Mouse (Mus musculus) gastrocnemius, postnatal 25 days (tissue): ENCODE data around the gene Ccdc50. TPM values are rescaled to one million over a fixed set of nuclear protein-coding genes. Genes with fewer than 3 reads are reported as not detected.
A peak's percentile ranks its signal among the peaks of the same experiment; 100 is the strongest.

ENCODE experiments used
- DNase-seq: peaks from one replicate; pipeline ENCODE4 v3.0.0; 2022
- total RNA-seq, 2 experiments: library from RNA; stranded (reverse); gene quantifications; 1 replicate in 1 of 2; 2 replicates in 1 of 2; pipeline ENCODE4 v1.2.3; 2021

The Ccdc50 gene
- total RNA-seq, 2 experiments from 2014 or later = 51.8 to 71.9 TPM

DNA sequence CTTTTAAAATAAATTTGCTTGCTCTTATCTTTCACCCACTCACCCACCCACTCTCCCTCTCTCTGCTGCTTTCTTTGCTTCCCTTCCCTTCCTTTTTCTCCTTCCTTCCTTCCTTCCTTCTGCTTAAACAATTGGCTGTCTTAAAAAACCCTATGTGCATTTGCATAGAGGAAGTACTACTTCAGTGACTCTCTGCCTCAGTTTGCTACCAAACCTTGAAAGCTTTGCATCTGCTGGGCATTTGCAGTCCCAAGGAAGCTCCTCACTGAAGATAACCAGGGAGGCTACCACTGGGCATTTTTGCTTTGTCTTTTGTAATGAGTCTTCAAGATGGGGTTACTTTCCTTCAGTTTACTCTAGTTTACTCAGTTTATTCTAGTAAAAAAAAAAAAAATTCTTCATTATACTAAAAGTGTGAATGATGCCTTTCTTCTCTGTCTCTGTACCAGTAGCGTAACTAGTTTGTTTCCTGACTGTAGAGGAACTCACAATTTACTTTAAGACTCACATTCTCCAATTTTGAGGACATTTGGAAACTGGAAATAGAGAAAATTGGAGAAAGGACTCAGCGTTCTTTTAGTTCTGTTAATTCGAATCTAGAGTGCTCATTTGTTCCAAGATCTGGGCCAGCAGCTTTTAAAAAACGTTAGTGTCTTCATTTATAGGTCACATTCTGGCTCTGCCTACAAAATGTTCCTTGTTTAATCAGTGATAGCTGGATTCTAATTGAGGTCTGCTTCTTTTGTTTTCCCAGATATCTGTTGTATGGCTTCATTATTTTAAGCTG is 6.8 kb downstream of the Ccdc50 start:
- no peak for DNase-seq

- no peak for DNase-seq
Observed at GRCm38 (mm10) chr16:27396951-27397350, 8.3 kb downstream of the Ccdc50 start.

DNA sequence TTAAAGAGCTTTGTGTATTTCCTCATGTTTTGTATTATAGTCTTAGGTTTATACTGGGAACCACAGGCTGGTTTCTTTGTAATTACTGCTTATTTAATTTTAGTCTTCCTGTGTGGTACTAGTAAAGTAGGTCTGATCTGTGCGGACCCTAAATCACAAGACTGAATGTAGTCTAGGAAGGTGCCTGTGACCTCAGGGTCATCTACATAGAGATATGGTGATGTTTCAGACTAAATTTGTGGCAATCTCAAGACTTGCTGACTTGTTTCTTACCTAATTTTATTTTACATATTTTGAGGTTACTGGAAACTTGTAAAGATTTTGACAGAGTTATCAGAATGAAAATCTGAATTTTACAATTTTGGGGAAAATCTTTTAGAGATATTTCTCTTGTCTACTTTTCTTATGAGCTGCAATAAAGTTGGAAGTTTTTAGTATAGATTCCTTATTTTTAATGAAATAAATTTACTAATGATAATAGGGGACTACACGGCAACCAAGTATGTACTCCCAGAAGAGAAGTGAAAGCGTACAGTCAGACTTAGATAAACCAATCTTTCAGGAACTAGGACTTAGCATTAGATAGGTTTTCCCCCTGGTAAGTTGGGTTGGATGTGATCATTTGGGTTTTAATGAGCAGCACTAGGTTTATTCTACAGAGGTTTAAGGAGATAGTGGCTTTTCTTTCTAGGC is 10.5 kb downstream of the Ccdc50 start:
- DNase-seq = no peak

DNA sequence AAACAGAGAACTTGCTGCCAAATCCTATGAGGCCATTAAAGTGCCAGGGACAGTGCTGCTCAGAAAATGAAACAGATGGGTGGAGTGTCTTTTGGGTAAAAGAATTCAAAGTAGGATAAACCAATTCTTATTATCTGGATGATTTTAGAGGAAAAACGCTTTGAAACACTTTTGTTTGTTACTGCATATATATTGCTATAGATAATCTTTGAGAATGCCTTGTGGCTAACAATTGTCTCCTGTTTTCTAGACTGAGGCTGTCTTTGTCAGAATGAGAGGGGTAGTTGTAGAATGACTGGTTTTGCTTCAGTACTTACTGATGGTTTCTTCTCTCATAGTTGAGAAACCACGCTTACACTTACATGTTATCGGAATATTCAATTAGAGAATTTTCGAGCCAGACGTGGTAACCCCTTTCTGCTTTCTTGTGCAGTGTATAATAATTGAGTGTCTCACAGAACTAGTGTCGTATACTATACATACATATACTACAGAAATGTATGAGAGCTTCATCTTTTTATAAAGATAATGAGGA is 11.1 kb downstream of the Ccdc50 start:
- no peak for DNase-seq

- DNase-seq = no peak
Observed at GRCm38 (mm10) chr16:27401579-27401978, 12.9 kb downstream of the Ccdc50 start.

- no peak for DNase-seq
Observed at GRCm38 (mm10) chr16:27404107-27404506, 15.4 kb downstream of the Ccdc50 start.

GRCm38 (mm10) chr16:27416937-27417584 is 28.4 kb downstream of the Ccdc50 start:
- DNase-seq = peak; percentile 17

- no peak for DNase-seq
Observed at GRCm38 (mm10) chr16:27417632-27418031, 29.0 kb downstream of the Ccdc50 start.

DNA sequence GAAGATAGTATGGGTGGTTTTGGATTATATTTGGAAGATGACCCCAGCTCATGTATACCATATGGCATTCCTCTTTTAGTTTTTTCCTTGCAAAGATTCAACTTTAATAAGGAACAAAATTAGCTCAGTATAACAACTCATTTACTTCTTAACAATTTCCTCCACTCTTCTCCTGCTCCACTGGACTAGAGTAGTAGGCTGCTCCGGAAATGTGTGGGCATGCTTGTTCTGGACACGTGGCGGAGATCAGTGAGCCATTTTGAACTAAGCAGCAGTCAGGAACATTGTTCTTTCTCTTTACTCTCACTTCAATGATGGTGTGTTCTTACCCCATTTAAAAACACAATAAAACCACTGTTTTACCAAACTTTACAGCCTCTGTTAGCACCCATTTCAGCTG is 32.3 kb downstream of the Ccdc50 start:
- DNase-seq = no peak

DNA sequence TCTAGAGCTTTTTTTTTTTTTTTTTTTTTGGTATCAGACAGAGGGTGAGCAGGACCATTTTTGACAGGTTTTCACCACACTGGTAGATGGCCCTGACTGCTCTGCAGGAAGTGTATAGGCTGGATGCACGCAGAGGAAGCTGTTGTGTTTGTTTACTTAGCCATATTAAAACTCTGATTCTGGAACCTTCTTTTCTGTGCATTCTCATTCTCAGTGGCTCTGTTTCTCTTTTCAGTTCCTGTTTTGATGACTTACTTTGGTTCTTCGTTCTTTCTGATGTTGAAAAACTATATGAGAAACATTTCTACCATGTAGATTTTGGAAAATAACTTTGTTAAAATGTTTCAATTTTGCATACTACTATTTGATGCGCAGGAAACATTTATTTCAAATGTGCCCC is 46.4 kb downstream of the Ccdc50 start:
- DNase-seq = no peak

DNA sequence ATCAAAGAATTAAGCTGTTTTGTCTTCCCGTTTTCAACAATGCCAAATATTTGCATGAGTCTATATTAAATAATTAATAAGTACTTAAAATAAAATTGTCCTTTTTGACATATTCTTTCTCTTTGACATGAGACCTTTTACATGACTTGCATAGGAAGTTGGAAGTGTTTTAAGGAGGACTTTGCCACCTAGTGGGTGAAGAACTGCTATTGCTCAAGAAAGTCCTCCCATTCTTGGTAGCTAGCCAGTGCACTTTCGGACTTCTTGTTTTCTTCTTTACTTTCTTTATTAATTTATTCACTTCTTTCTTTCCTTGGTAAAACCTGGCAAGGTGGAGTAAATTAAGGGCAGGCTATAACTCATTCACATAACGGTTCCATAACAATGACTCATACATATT is 55.3 kb downstream of the Ccdc50 start:
- no peak for DNase-seq

DNA sequence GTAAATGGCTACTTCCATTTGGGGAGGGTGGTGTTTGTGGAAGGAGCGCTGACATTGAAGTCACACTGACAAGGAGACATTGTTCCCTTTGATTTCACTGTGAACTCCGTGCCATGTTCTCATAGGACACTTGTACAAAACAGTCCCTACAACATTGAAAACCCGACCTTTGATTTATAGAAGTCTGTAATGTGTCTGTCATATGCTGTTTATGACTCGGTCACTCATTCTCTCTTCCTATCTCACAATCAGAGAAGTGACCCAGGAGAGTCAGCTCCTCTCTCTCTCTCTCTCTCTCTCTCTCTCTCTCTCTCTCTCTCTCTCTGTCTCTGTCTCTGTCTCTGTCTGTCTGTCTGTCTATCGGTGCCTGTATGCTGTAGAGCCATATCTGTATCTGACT is 60.7 kb downstream of the Ccdc50 start:
- no peak for DNase-seq

DNA sequence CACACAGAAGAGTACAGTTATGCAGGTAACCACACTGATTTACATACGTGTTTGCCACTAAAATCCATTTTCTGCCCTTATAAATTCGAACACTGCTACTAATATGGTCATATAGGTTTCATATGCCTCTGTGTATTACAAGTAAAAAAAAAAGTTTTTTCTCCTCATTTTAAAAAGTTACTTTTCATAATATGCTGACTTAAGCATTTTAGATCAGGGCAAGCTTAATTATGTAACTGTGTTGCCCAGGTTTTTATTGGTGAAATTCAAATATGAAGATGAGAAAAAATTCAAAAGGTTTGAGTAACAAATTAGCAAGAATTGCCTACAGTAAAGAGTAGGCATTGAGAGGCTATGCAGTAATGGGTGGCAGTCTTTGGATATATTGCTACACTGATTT is 62.0 kb downstream of the Ccdc50 start:
- DNase-seq = no peak

DNA sequence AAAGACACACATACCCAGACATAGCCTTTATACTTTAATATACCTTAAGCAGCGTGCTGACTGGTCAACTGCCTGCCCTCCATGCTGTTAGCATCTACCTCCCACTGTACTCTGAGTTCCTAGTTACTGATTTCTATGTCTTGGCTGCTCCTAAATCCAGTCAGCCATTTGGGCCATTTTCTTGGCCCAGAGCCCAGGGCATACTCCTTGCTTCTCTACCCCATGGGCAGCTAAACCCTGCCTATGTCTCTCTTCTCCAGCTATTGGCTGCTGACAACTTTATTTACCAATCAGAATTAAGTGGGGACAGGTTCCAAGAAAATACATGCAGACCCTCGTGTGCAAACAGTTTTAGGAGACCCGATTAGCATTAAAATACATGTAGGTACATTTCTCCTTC is 64.7 kb downstream of the Ccdc50 start:
- DNase-seq = no peak

DNA sequence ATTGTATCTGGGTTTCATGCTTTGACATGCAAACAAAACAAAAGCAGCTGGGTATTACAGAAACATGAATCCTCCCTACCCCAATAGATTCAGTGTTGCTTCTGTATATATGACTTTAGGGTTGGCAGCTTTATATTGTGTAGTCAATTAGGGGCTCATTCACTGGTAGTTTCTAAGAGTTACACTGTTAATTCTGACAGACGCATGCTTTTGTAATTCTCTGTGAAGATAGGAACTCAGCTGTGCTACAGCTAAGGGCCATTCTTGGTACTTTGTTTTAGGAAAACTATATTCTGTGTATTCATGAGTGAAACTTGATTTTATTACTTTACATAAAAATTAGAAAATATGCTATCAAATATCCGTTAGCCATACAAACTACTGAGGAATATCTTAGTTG is 65.2 kb downstream of the Ccdc50 start:
- no peak for DNase-seq

DNA sequence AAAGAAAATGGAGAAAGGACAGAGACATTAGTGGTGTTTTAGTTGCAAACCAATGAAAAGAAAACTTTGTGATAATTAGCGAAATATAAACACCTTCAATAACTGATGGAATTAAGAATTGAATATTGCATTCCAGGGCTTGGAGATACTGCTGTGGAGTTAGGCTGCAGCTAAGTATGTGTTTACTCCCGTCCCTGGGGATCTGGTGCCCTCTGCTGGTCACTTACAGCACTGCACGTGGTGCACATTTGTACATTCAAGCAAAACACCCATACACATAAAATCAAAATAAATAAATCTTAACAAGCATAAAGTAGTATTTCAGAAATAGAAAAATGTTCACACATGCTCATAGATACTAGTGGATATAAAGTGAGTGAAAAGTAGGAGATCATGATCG is 68.6 kb downstream of the Ccdc50 start:
- DNase-seq = no peak

GRCm38 (mm10) chr16:27468731-27469130 is 80.1 kb downstream of the Ccdc50 start:
- DNase-seq = no peak

- DNase-seq = no peak
Observed at GRCm38 (mm10) chr16:27471389-27471788, 82.7 kb downstream of the Ccdc50 start.

GRCm38 (mm10) chr16:27483834-27484233 is 95.2 kb downstream of the Ccdc50 start:
- no peak for DNase-seq
